Mouse (Mus musculus): ENCODE data around the gene Clec1b. TPM values are rescaled to one million over a fixed set of nuclear protein-coding genes. Genes with fewer than 3 reads are reported as not detected.
A peak's percentile ranks its signal among the peaks of the same experiment; 100 is the strongest.

Gene Clec1b
- polyA plus RNA-seq, 1 experiment from 2014 or later, result 3.9 TPM

- Histone ChIP-seq H3K9me3 (replicated peaks; ENCODE audit: control insufficient read depth, low read length) (no peaks in the 10 kb centered on the region), H3K4me1 (ENCODE audit: control insufficient read depth, insufficient read depth, low read length) (peaks cover 10% of the 10 kb centered on the region), H3K9ac (ENCODE audit: low read length) (no peak overlapping the region), H3K36me3 (ENCODE audit: control insufficient read depth, insufficient read depth) (no peaks in the 10 kb centered on the region), H3K4me3 (ENCODE audit: low read length) (no peak overlapping the region), H3K27me3 (ENCODE audit: control insufficient read depth, insufficient read depth, low read length) (no peaks in the 10 kb centered on the region), H3K4me2 (ENCODE audit: low read depth, low read length) (no peak overlapping the region), H3K27ac (ENCODE audit: low read length) (peak overlapping the region; percentile 79)
- WGBS, result 64% methylated on average over 5 of the region's 5 CpGs
- peak; percentile 49; the same call in 1 of the 2 replicates for ATAC-seq (replicated peaks; ENCODE audit: extremely low read depth, insufficient read depth, low FRiP score)
These were observed 28.1 kb downstream of the Clec1b start for GRCm38 (mm10) chr6:129425217-129425616.

- no peaks in the 10 kb centered on the region for H3K9me3 ChIP-seq (replicated peaks; ENCODE audit: control insufficient read depth, low read length)
- H3K27ac ChIP-seq (ENCODE audit: low read length), result no peak overlapping the region
- H3K36me3 ChIP-seq (ENCODE audit: control insufficient read depth, insufficient read depth), result no peaks in the 10 kb centered on the region
- 28% methylated on average over 5 of the region's 5 CpGs for WGBS
- H3K4me1 ChIP-seq (ENCODE audit: control insufficient read depth, insufficient read depth, low read length), result peaks cover 10% of the 10 kb centered on the region
- no peak overlapping the region for H3K4me3 ChIP-seq (ENCODE audit: low read length)
- no peak overlapping the region for H3K9ac ChIP-seq (ENCODE audit: low read length)
- ATAC-seq (replicated peaks; ENCODE audit: extremely low read depth, insufficient read depth, low FRiP score), result peak; percentile 43; the same call in 1 of the 2 replicates
- no peak overlapping the region for H3K4me2 ChIP-seq (ENCODE audit: low read depth, low read length)
- H3K27me3 ChIP-seq (ENCODE audit: control insufficient read depth, insufficient read depth, low read length), result no peaks in the 10 kb centered on the region
These were observed 28.7 kb downstream of the Clec1b start for GRCm38 (mm10) chr6:129425812-129426211.

- Histone ChIP-seq H3K4me2 (ENCODE audit: low read depth, low read length) (no peak overlapping the region), H3K4me3 (ENCODE audit: low read length) (no peak overlapping the region), H3K27me3 (ENCODE audit: control insufficient read depth, insufficient read depth, low read length) (no peaks in the 10 kb centered on the region), H3K9me3 (replicated peaks; ENCODE audit: control insufficient read depth, low read length) (no peaks in the 10 kb centered on the region), H3K36me3 (ENCODE audit: control insufficient read depth, insufficient read depth) (no peaks in the 10 kb centered on the region), H3K27ac (ENCODE audit: low read length) (no peak overlapping the region), H3K4me1 (ENCODE audit: control insufficient read depth, insufficient read depth, low read length) (peaks cover 10% of the 10 kb centered on the region), H3K9ac (ENCODE audit: low read length) (no peak overlapping the region)
- WGBS, result 72% methylated on average over 4 of the region's 4 CpGs
- no peak for ATAC-seq (replicated peaks; ENCODE audit: extremely low read depth, insufficient read depth, low FRiP score)
These were observed 30.2 kb downstream of the Clec1b start for GRCm38 (mm10) chr6:129427281-129427680.

GRCm38 (mm10) chr6:129434239-129434638 is 37.1 kb downstream of the Clec1b start:
- Histone ChIP-seq H3K4me2 (ENCODE audit: low read depth, low read length) (no peak overlapping the region), H3K9me3 (replicated peaks; ENCODE audit: control insufficient read depth, low read length) (no peaks in the 10 kb centered on the region), H3K27me3 (ENCODE audit: control insufficient read depth, insufficient read depth, low read length) (no peaks in the 10 kb centered on the region), H3K9ac (ENCODE audit: low read length) (no peak overlapping the region), H3K4me1 (ENCODE audit: control insufficient read depth, insufficient read depth, low read length) (no peaks in the 10 kb centered on the region), H3K27ac (ENCODE audit: low read length) (no peak overlapping the region), H3K4me3 (ENCODE audit: low read length) (no peak overlapping the region), H3K36me3 (ENCODE audit: control insufficient read depth, insufficient read depth) (no peaks in the 10 kb centered on the region)
- WGBS, result 70% methylated on average over 5 of the region's 5 CpGs
- ATAC-seq (replicated peaks; ENCODE audit: extremely low read depth, insufficient read depth, low FRiP score), result no peak

- no peak for ATAC-seq (replicated peaks; ENCODE audit: extremely low read depth, insufficient read depth, low FRiP score)
- Histone ChIP-seq H3K9ac (ENCODE audit: low read length) (no peak overlapping the region), H3K36me3 (ENCODE audit: control insufficient read depth, insufficient read depth) (no peaks in the 10 kb centered on the region), H3K4me2 (ENCODE audit: low read depth, low read length) (no peak overlapping the region), H3K4me3 (ENCODE audit: low read length) (no peak overlapping the region), H3K27me3 (ENCODE audit: control insufficient read depth, insufficient read depth, low read length) (no peaks in the 10 kb centered on the region), H3K9me3 (replicated peaks; ENCODE audit: control insufficient read depth, low read length) (no peaks in the 10 kb centered on the region), H3K27ac (ENCODE audit: low read length) (no peak overlapping the region), H3K4me1 (ENCODE audit: control insufficient read depth, insufficient read depth, low read length) (no peaks in the 10 kb centered on the region)
- WGBS, result 77% methylated on average over 3 of the region's 3 CpGs
These were observed 38.9 kb downstream of the Clec1b start for GRCm38 (mm10) chr6:129436025-129436424.

GRCm38 (mm10) chr6:129438033-129438432 is 40.9 kb downstream of the Clec1b start:
- 77% methylated on average over 2 of the region's 2 CpGs for WGBS
- no peak for ATAC-seq (replicated peaks; ENCODE audit: extremely low read depth, insufficient read depth, low FRiP score)
- H3K9ac ChIP-seq (ENCODE audit: low read length), result no peak overlapping the region
- H3K4me3 ChIP-seq (ENCODE audit: low read length), result no peak overlapping the region
- H3K27ac ChIP-seq (ENCODE audit: low read length), result no peak overlapping the region
- H3K4me2 ChIP-seq (ENCODE audit: low read depth, low read length), result no peak overlapping the region
- H3K9me3 ChIP-seq (replicated peaks; ENCODE audit: control insufficient read depth, low read length), result no peaks in the 10 kb centered on the region
- H3K27me3 ChIP-seq (ENCODE audit: control insufficient read depth, insufficient read depth, low read length), result no peaks in the 10 kb centered on the region
- H3K4me1 ChIP-seq (ENCODE audit: control insufficient read depth, insufficient read depth, low read length), result no peaks in the 10 kb centered on the region
- no peaks in the 10 kb centered on the region for H3K36me3 ChIP-seq (ENCODE audit: control insufficient read depth, insufficient read depth)

- peak overlapping the region; percentile 5; the same call in 1 of the 2 replicates for H3K27ac ChIP-seq (ENCODE audit: low read length)
- no peaks in the 10 kb centered on the region for H3K9me3 ChIP-seq (replicated peaks; ENCODE audit: control insufficient read depth, low read length)
- H3K9ac ChIP-seq (ENCODE audit: low read length), result no peak overlapping the region
- H3K27me3 ChIP-seq (ENCODE audit: control insufficient read depth, insufficient read depth, low read length), result no peaks in the 10 kb centered on the region
- WGBS, result 58% methylated on average over 6 of the region's 6 CpGs
- ATAC-seq (replicated peaks; ENCODE audit: extremely low read depth, insufficient read depth, low FRiP score), result no peak
- no peaks in the 10 kb centered on the region for H3K36me3 ChIP-seq (ENCODE audit: control insufficient read depth, insufficient read depth)
- peak overlapping the region; percentile 40 for H3K4me2 ChIP-seq (ENCODE audit: low read depth, low read length)
- no peaks in the 10 kb centered on the region for H3K4me1 ChIP-seq (ENCODE audit: control insufficient read depth, insufficient read depth, low read length)
- H3K4me3 ChIP-seq (ENCODE audit: low read length), result 0 out of 2 replicates have a peak overlapping the region, but pooled peaks have one; percentile 1
These were observed 52.6 kb downstream of the Clec1b start for GRCm38 (mm10) chr6:129449743-129450142.

- H3K27ac ChIP-seq (ENCODE audit: low read length), result peak within 1 kb of the TSS; percentile 41
- H3K4me1 ChIP-seq (ENCODE audit: control insufficient read depth, insufficient read depth, low read length), result no peaks in the 10 kb centered on the region
- peak within 1 kb of the TSS; percentile 45; the same call in 1 of the 2 replicates for H3K4me2 ChIP-seq (ENCODE audit: low read depth, low read length)
- H3K9ac ChIP-seq (ENCODE audit: low read length), result peak within 1 kb of the TSS; percentile 25; the same call in 1 of the 2 replicates
- H3K27me3 ChIP-seq (ENCODE audit: control insufficient read depth, insufficient read depth, low read length), result no peaks in the 10 kb centered on the region
- no peaks in the 10 kb centered on the region for H3K9me3 ChIP-seq (replicated peaks; ENCODE audit: control insufficient read depth, low read length)
- 53% methylated on average over 13 of the region's 13 CpGs for WGBS
- no peaks in the 10 kb centered on the region for H3K36me3 ChIP-seq (ENCODE audit: control insufficient read depth, insufficient read depth)
- peak; percentile 37; the same call in 1 of the 2 replicates for ATAC-seq (replicated peaks; ENCODE audit: extremely low read depth, insufficient read depth, low FRiP score)
- peak within 1 kb of the TSS; percentile 23 for H3K4me3 ChIP-seq (ENCODE audit: low read length)
These were observed 54.4 kb downstream of the Clec1b start, which contains the start of gene Clec1a for GRCm38 (mm10) chr6:129451411-129452039. Gene Clec1a (minus strand): TSS chr6:129452000.
